Mouse (Mus musculus) CH12.LX (cell line): ENCODE data around the gene Spata3. TPM values are rescaled to one million over a fixed set of nuclear protein-coding genes. Genes with fewer than 3 reads are reported as not detected.

ENCODE experiments used
- DNase-seq: peaks from one replicate; pipeline ENCODE4 v3.0.0-alpha.2; 2013; ENCODE audit errors: extremely low read depth
- H3K27ac ChIP-seq: 2 replicates; pipeline ENCODE4 v1.5.1; 2012; ENCODE audit warnings: low read depth, mild to moderate bottlenecking, control low read depth, moderate library complexity; ENCODE audit not compliant: insufficient read depth
- H3K27me3 ChIP-seq: replicated peaks from 2 replicates; pipeline ENCODE3; 2012; ENCODE audit warnings: inconsistent platforms
- H3K36me3 ChIP-seq, 2 experiments: replicated peaks in 1 of 2; 2 replicates each; pipeline versions ENCODE3 to v1.6.1; 2012; ENCODE audit warnings: inconsistent platforms in 1 of 2, low read length in 1 of 2, mild to moderate bottlenecking in 1 of 2, mixed read lengths in 1 of 2, moderate library complexity in 1 of 2; ENCODE audit not compliant: control insufficient read depth in 1 of 2, insufficient read depth in 1 of 2
- H3K4me1 ChIP-seq, 2 experiments: 2 replicates each; pipeline ENCODE4 v1.6.1; 2012; ENCODE audit warnings: inconsistent platforms in 1 of 2, moderate library complexity in 1 of 2; ENCODE audit not compliant: insufficient read depth in 2 of 2, control insufficient read depth in 1 of 2
- H3K4me2 ChIP-seq: 2 replicates; pipeline ENCODE4 v1.6.1; 2012; ENCODE audit warnings: low read depth, mild to moderate bottlenecking, control low read depth; ENCODE audit not compliant: poor library complexity, insufficient read depth, severe bottlenecking
- H3K4me3 ChIP-seq, 3 experiments: fragments of 150-350 bp in 1 of 3; sonication (generic) in 1 of 3; replicated peaks in 1 of 3; 2 replicates each; pipeline versions ENCODE3 to v1.5.1; 2011 to 2012; ENCODE audit warnings: low read depth in 2 of 3, low read length in 2 of 3, mild to moderate bottlenecking in 2 of 3, moderate library complexity in 2 of 3, control low read depth in 1 of 3, improper control_type of control experiment in 1 of 3, inconsistent platforms in 1 of 3, mixed read lengths in 1 of 3; ENCODE audit not compliant: poor library complexity in 1 of 3
- H3K79me2 ChIP-seq: replicated peaks from 2 replicates; pipeline ENCODE4 v1.6.1; 2012; ENCODE audit warnings: mild to moderate bottlenecking, moderate library complexity; ENCODE audit not compliant: control insufficient read depth, poor library complexity, insufficient read depth, severe bottlenecking; ENCODE audit errors: extremely low read depth
- H3K9ac ChIP-seq: 2 replicates; pipeline ENCODE4 v1.6.1; 2012; ENCODE audit warnings: low read depth, mild to moderate bottlenecking, control low read depth, moderate library complexity; ENCODE audit not compliant: insufficient read depth
- H3K9me3 ChIP-seq: replicated peaks from 2 replicates; pipeline ENCODE3; 2012; ENCODE audit warnings: low read length, inconsistent platforms, mixed read lengths
- CHD1 ChIP-seq: IDR thresholded peaks from 2 replicates; pipeline ENCODE4 v1.6.1; 2012; ENCODE audit warnings: low read depth, low read length, improper control_type of control experiment, inconsistent platforms
- E2F4 ChIP-seq: IDR thresholded peaks from 2 replicates; pipeline ENCODE4 v1.6.1; 2011; ENCODE audit warnings: low read depth, low read length, improper control_type of control experiment; ENCODE audit not compliant: insufficient replicate concordance
- ELF1 ChIP-seq: IDR thresholded peaks from 2 replicates; pipeline ENCODE4 v1.6.1; 2014; ENCODE audit warnings: low read depth, mild to moderate bottlenecking, inconsistent platforms, low read length, improper control_type of control experiment
- EP300 ChIP-seq: IDR thresholded peaks from 2 replicates; pipeline ENCODE4 v1.6.1; 2011; ENCODE audit warnings: low read length, improper control_type of control experiment
- GABPA ChIP-seq: IDR thresholded peaks from 2 replicates; pipeline ENCODE4 v1.6.1; 2012; ENCODE audit warnings: low read depth, low read length, improper control_type of control experiment, inconsistent platforms; ENCODE audit not compliant: insufficient replicate concordance
- HCFC1 ChIP-seq: IDR thresholded peaks from 2 replicates; pipeline ENCODE4 v1.6.1; 2012; ENCODE audit warnings: low read depth, mild to moderate bottlenecking, inconsistent platforms, low read length, improper control_type of control experiment
- IRF4 ChIP-seq: IDR thresholded peaks from 2 replicates; pipeline ENCODE4 v1.6.1; 2014; ENCODE audit warnings: low read depth, mild to moderate bottlenecking, inconsistent platforms, low read length, improper control_type of control experiment
- JUN ChIP-seq: IDR thresholded peaks from 2 replicates; pipeline ENCODE4 v1.6.1; 2011; ENCODE audit warnings: low read depth, mild to moderate bottlenecking, low read length, improper control_type of control experiment, moderate library complexity; ENCODE audit not compliant: insufficient read depth
- JUND ChIP-seq: conservative IDR thresholded peaks from 2 replicates; pipeline ENCODE4 v1.6.1; 2011; ENCODE audit warnings: low read depth, low read length, improper control_type of control experiment
- KAT2A ChIP-seq: IDR thresholded peaks from 2 replicates; pipeline ENCODE4 v1.6.1; 2012; ENCODE audit warnings: low read length, improper control_type of control experiment, inconsistent platforms; ENCODE audit not compliant: insufficient replicate concordance
- MXI1 ChIP-seq: IDR thresholded peaks from 2 replicates; pipeline ENCODE4 v1.6.1; 2011; ENCODE audit warnings: mild to moderate bottlenecking, low read depth, low read length, improper control_type of control experiment
- MYC ChIP-seq: IDR thresholded peaks from 2 replicates; pipeline ENCODE4 v1.6.1; 2011; ENCODE audit warnings: low read depth, mild to moderate bottlenecking, improper control_type of control experiment, low read length
- NRF1 ChIP-seq: IDR thresholded peaks from 2 replicates; pipeline ENCODE4 v1.6.1; 2014; ENCODE audit warnings: low read depth, mild to moderate bottlenecking, inconsistent platforms, low read length, improper control_type of control experiment, moderate library complexity
- POLR2AphosphoS2 ChIP-seq: IDR thresholded peaks from 2 replicates; pipeline ENCODE4 v1.6.1; 2011; ENCODE audit warnings: low read depth, low read length, improper control_type of control experiment
- RAD21 ChIP-seq: IDR thresholded peaks from 2 replicates; pipeline ENCODE4 v1.6.1; 2011; ENCODE audit warnings: low read depth, mild to moderate bottlenecking, low read length, improper control_type of control experiment, moderate library complexity
- RCOR1 ChIP-seq: conservative IDR thresholded peaks from 2 replicates; pipeline ENCODE4 v1.6.1; 2012; ENCODE audit warnings: low read depth, mild to moderate bottlenecking, inconsistent platforms, low read length, improper control_type of control experiment
- SIN3A ChIP-seq: IDR thresholded peaks from 2 replicates; pipeline ENCODE4 v1.6.1; 2012; ENCODE audit warnings: low read length, improper control_type of control experiment, inconsistent platforms
- SMC3 ChIP-seq: IDR thresholded peaks from 2 replicates; pipeline ENCODE4 v1.6.1; 2011; ENCODE audit warnings: low read depth, low read length, improper control_type of control experiment
- TBP ChIP-seq: conservative IDR thresholded peaks from 2 replicates; pipeline ENCODE4 v1.6.1; 2011; ENCODE audit warnings: low read depth, low read length, improper control_type of control experiment
- TCF12 ChIP-seq: IDR thresholded peaks from 2 replicates; pipeline ENCODE4 v1.6.1; 2014; ENCODE audit warnings: low read depth, mild to moderate bottlenecking, inconsistent platforms, low read length, improper control_type of control experiment
- ZC3H11A ChIP-seq: IDR thresholded peaks from 2 replicates; pipeline ENCODE4 v1.6.1; 2012; ENCODE audit warnings: low read depth, mild to moderate bottlenecking, inconsistent platforms, low read length, improper control_type of control experiment
- ZMIZ1 ChIP-seq: IDR thresholded peaks from 2 replicates; pipeline ENCODE4 v1.6.1; 2012; ENCODE audit warnings: low read depth, mild to moderate bottlenecking, inconsistent platforms, low read length, improper control_type of control experiment
- ZNF384 ChIP-seq: IDR thresholded peaks from 2 replicates; pipeline ENCODE4 v1.6.1; 2012; ENCODE audit warnings: low read depth, low read length, improper control_type of control experiment, inconsistent platforms
- dilution Hi-C: fragments of 300-500 bp; cut with MboI; formaldehyde crosslinking; loops from 2 replicates; pipeline ENCODE4 v1.14.3; 2020; ENCODE audit warnings: low sequenced_read_pairs; ENCODE audit not compliant: extremely low pct_unique_long_range_greater_than_20kb, extremely low pct_ligation_motif_present
- in situ Hi-C: fragments of 300-500 bp; cut with MboI; formaldehyde crosslinking; loops from 3 replicates; pipeline ENCODE4 v1.14.3; 2019; ENCODE audit warnings: low sequenced_read_pairs, low pct_ligation_motif_present, low pct_unique_long_range_greater_than_20kb, mixed read lengths
- polyA plus RNA-seq: library from polyadenylated mRNA; unstranded; fragments of >175 nt; gene quantifications from 2 replicates; pipeline ENCODE4 v1.2.1, GENCODE M21; 2012; ENCODE audit warnings: low read depth; ENCODE audit not compliant: insufficient read length
- total RNA-seq, 2 experiments: library from RNA; depleted of rRNA; stranded (reverse); fragments of 300-350 nt in 1 of 2; fragments of >200 nt in 1 of 2; gene quantifications; 2 replicates each; pipeline ENCODE4 v1.2.3; 2012 to 2014

Gene Spata3
- total and polyA plus RNA-seq, 3 experiments = not detected

DNA sequence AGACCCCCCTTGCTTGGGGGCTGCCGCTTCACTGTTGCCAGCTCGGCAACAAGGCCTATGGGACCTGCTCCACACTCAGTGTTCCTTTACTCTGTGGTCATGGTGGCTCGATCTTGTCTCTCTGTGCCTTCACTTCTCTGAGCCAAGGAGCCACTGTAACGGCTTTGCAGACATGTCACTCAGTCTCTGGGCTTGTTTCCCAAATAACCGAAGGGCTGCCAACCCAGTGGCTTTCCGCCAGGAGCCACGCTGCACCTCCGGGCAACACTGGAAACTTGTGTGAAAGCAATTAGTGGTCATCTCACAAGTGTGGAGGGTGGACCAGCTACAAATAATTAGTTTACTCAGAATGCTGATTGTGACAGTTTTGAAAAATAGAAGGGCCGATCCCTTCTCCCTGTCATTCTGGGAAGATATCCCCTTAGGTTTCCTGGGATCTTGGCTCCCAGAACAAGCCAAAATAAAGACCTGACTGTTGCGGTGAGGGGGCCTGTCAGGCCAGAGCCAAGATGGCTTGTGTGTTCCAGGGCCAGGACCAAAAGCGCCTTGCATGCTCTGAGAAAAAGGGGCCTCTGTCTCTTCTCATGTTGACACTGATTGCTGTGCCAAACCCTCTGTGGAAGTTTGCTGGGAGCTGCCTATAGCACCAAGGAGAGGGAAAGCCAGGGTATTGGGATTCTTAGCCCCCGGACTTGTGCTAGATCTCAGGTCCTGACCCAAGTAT, 36.7 kb downstream of the Spata3 start:
- dilution Hi-C loops = no loop called here
- no peak overlapping the region for H3K27ac ChIP-seq
- H3K9me3 ChIP-seq = peaks cover 3% of the 10 kb centered on the region
- in situ Hi-C loops = no loop called here
- H3K4me2 ChIP-seq = no peak overlapping the region
- no peaks in the 10 kb centered on the region for H3K36me3 ChIP-seq
- no peak for TF ChIP-seq NRF1
- TF ChIP-seq TCF12 = no peak
- no peak for TF ChIP-seq ZNF384
- TF ChIP-seq RAD21 = no peak
- TF ChIP-seq ZMIZ1 = no peak
- no peak for TF ChIP-seq SIN3A
- TF ChIP-seq MYC = no peak
- no peak for TF ChIP-seq TBP
- no peak for TF ChIP-seq CHD1
- no peak for TF ChIP-seq JUN
- TF ChIP-seq E2F4 = no peak
- TF ChIP-seq IRF4 = no peak
- no peak for TF ChIP-seq POLR2AphosphoS2
- TF ChIP-seq JUND = no peak
- TF ChIP-seq RCOR1 = no peak
- no peak for TF ChIP-seq SMC3
- H3K4me3 ChIP-seq = no peak overlapping the region
- H3K4me1 ChIP-seq = no peaks in the 10 kb centered on the region
- no peak for DNase-seq
- no peak overlapping the region for H3K9ac ChIP-seq
- H3K27me3 ChIP-seq = peaks cover 44% of the 10 kb centered on the region
- no peaks in the 10 kb centered on the region for H3K79me2 ChIP-seq

DNA sequence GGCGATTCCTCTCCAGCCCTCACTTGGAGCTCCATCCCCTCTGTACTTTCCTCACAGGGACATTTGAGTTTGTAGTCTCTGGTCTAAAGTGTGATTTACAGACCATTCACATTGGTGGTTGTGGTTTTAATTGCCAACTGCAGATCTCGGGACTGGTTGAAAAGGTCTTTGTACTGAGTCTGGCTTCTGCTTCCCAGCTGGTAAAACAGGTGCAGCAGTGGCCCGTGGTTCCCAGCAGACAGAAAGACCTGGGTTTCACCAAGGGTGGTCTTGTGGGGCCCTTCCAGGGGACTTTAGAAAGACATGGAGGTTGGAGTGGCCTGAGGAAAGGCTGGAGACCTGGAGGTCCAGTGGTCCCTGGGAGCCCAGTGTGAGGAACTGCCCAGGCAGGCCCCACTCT, 38.3 kb downstream of the Spata3 start:
- no peak overlapping the region for H3K9ac ChIP-seq
- no peak overlapping the region for H3K4me2 ChIP-seq
- TF ChIP-seq ZNF384 = no peak
- TF ChIP-seq RCOR1 = no peak
- TF ChIP-seq ZC3H11A = no peak
- no peak for TF ChIP-seq EP300
- TF ChIP-seq MYC = no peak
- TF ChIP-seq JUND = no peak
- no peak for TF ChIP-seq GABPA
- no peak for TF ChIP-seq MXI1
- TF ChIP-seq HCFC1 = no peak
- no peak for TF ChIP-seq TBP
- no peak for TF ChIP-seq JUN
- TF ChIP-seq E2F4 = no peak
- no peak for TF ChIP-seq ELF1
- no peak for TF ChIP-seq NRF1
- TF ChIP-seq KAT2A = no peak
- no peak for TF ChIP-seq ZMIZ1
- TF ChIP-seq RAD21 = no peak
- peaks cover 36% of the 10 kb centered on the region for H3K27me3 ChIP-seq
- dilution Hi-C loops (no loop called here), in situ Hi-C loops (no loop called here)
- no peaks in the 10 kb centered on the region for H3K36me3 ChIP-seq
- H3K9me3 ChIP-seq = peaks cover 3% of the 10 kb centered on the region
- no peaks in the 10 kb centered on the region for H3K79me2 ChIP-seq
- peaks cover 0 to 8% of the 10 kb centered on the region in 2 experiments; a peak in 1 of 4 replicates for H3K4me1 ChIP-seq
- H3K4me3 ChIP-seq = no peak overlapping the region
- H3K27ac ChIP-seq = no peak overlapping the region
- no peak for DNase-seq
